Mouse (Mus musculus) heart, embryonic 11.5 days (tissue): ENCODE measurements around the gene Wbp2. TPM values are rescaled to one million over a fixed set of nuclear protein-coding genes. Genes with fewer than 3 reads are reported as not detected.

Experiments
- ATAC-seq: fragments of 200-750 bp; cut with Nextera tagmentation; replicated peaks from 2 replicates; pipeline ENCODE4 v1.8.0; 2017; ENCODE audit warnings: moderate library complexity; ENCODE audit not compliant: insufficient number of reproducible peaks, low FRiP score, low TSS enrichment
- H3K27ac ChIP-seq: fragments of 300-500 bp; sonication (generic); 2 replicates; pipeline ENCODE4 v1.5.1; 2014; ENCODE audit warnings: mild to moderate bottlenecking, low read depth, low read length
- H3K27me3 ChIP-seq: fragments of 300-500 bp; sonication (generic); 2 replicates; pipeline ENCODE4 v1.6.1; 2014; ENCODE audit warnings: mild to moderate bottlenecking, low read length, mixed read lengths; ENCODE audit not compliant: control insufficient read depth, insufficient read depth
- H3K36me3 ChIP-seq: fragments of 300-500 bp; sonication (generic); 2 replicates; pipeline ENCODE4 v1.6.1; 2014; ENCODE audit warnings: mild to moderate bottlenecking, low read length, moderate library complexity, mixed read lengths; ENCODE audit not compliant: control insufficient read depth, insufficient read depth
- H3K4me1 ChIP-seq: fragments of 300-500 bp; sonication (generic); 2 replicates; pipeline ENCODE4 v1.6.1; 2014; ENCODE audit warnings: low read length; ENCODE audit not compliant: control insufficient read depth, insufficient read depth
- H3K4me2 ChIP-seq: fragments of 300-500 bp; sonication (generic); 2 replicates; pipeline ENCODE4 v1.6.1; 2014; ENCODE audit warnings: mild to moderate bottlenecking, moderate library complexity
- H3K4me3 ChIP-seq: fragments of 300-500 bp; sonication (generic); 2 replicates; pipeline ENCODE4 v1.5.1; 2014; ENCODE audit warnings: low read depth, low read length
- H3K9ac ChIP-seq: fragments of 300-500 bp; sonication (generic); 2 replicates; pipeline ENCODE4 v1.6.1; 2014; ENCODE audit warnings: mild to moderate bottlenecking, low read depth, low read length, moderate library complexity
- H3K9me3 ChIP-seq: fragments of 300-500 bp; sonication (generic); replicated peaks from 2 replicates; pipeline ENCODE4 v1.6.1; 2016; ENCODE audit warnings: low read length; ENCODE audit not compliant: control insufficient read depth
- WGBS: fragments of 180-500 bp; shearing (Covaris S2); extraction: QIAGEN DNeasy Blood & Tissue Kit; methylation state at CpG from one replicate; pipeline ENCODE4 v1.1.7; 2014; ENCODE audit not compliant: insufficient replicate concordance; 5-methylcytosine and 5-hydroxymethylcytosine counted together
- polyA plus RNA-seq: library from polyadenylated mRNA; unstranded; fragments of >200 nt; fragmentation: Nextera tagmentation; extraction: Ambion mirVana; gene quantifications from 2 replicates; pipeline ENCODE4 v1.2.1, GENCODE M21; 2014

Gene Wbp2
- polyA plus RNA-seq, 1 experiment from 2014 or later: 129 TPM

GRCm38 (mm10) chr11:116088741-116089394, 2.1 kb upstream of the Wbp2 start:
- 55% methylated on average over 11 of the region's 11 CpGs for WGBS
- no peak for ATAC-seq
- H3K36me3 ChIP-seq: 0 out of 2 replicates have a peak, but pooled peaks cover under 1% of the 10 kb centered on the region

GRCm38 (mm10) chr11:116088188-116088587, 1.4 kb upstream of the Wbp2 start:
- no peaks in the 10 kb centered on the region for H3K27me3 ChIP-seq
- no peaks in the 10 kb centered on the region for H3K9me3 ChIP-seq
- ATAC-seq: no peak
- H3K36me3 ChIP-seq: peaks cover 7% of the 10 kb centered on the region
- 78% methylated on average over 8 of the region's 8 CpGs for WGBS
- no peak overlapping the region for H3K9ac ChIP-seq
- peak overlapping the region; percentile 66 for H3K4me2 ChIP-seq
- H3K27ac ChIP-seq: peak overlapping the region; percentile 57
- peaks cover 7% of the 10 kb centered on the region; the same call in 1 of the 2 replicates for H3K4me1 ChIP-seq
- H3K4me3 ChIP-seq: no peak overlapping the region

More at GRCm38 (mm10) chr11:116088741-116089394, 2.1 kb upstream of the Wbp2 start:
- peaks cover 7% of the 10 kb centered on the region; the same call in 1 of the 2 replicates for H3K4me1 ChIP-seq
- H3K4me3 ChIP-seq: no peak overlapping the region
- H3K27ac ChIP-seq: no peak overlapping the region; the same call in 1 of the 2 replicates
- no peak overlapping the region for H3K9ac ChIP-seq
- no peaks in the 10 kb centered on the region for H3K9me3 ChIP-seq
- H3K27me3 ChIP-seq: no peaks in the 10 kb centered on the region
- H3K4me2 ChIP-seq: no peak overlapping the region

- Histone ChIP-seq H3K4me2 (peak overlapping the region; percentile 66), H3K4me3 (peak overlapping the region; percentile 47), H3K36me3 (peaks cover 12% of the 10 kb centered on the region), H3K9ac (peak overlapping the region; percentile 60), H3K4me1 (peaks cover 7% of the 10 kb centered on the region; the same call in 1 of the 2 replicates), H3K27ac (peak overlapping the region; percentile 57), H3K27me3 (no peaks in the 10 kb centered on the region), H3K9me3 (no peaks in the 10 kb centered on the region)
- ATAC-seq: peak; percentile 76
- 3% methylated on average over 31 of the region's 31 CpGs for WGBS
These were observed 667 bp upstream of the Wbp2 start for GRCm38 (mm10) chr11:116087194-116088130.

GRCm38 (mm10) chr11:116084166-116084565, 2.6 kb downstream of the Wbp2 start:
- whole genome bisulfite sequencing: 88% methylated on average over 6 of the region's 6 CpGs
- H3K27me3 ChIP-seq: no peaks in the 10 kb centered on the region
- no peaks in the 10 kb centered on the region for H3K9me3 ChIP-seq
- peaks cover 27% of the 10 kb centered on the region for H3K36me3 ChIP-seq
- ATAC-seq: no peak
- no peak overlapping the region; the same call in 1 of the 2 replicates for H3K4me2 ChIP-seq
- H3K9ac ChIP-seq: no peak overlapping the region
- no peak overlapping the region for H3K27ac ChIP-seq
- H3K4me1 ChIP-seq: peaks cover 9% of the 10 kb centered on the region
- no peak overlapping the region for H3K4me3 ChIP-seq

GRCm38 (mm10) chr11:116083096-116083672, 3.6 kb downstream of the Wbp2 start:
- no peaks in the 10 kb centered on the region for H3K27me3 ChIP-seq
- no peak overlapping the region for H3K4me3 ChIP-seq
- WGBS: 89% methylated on average over 14 of the region's 14 CpGs
- no peaks in the 10 kb centered on the region for H3K9me3 ChIP-seq
- peaks cover 18% of the 10 kb centered on the region for H3K4me1 ChIP-seq
- H3K36me3 ChIP-seq: peaks cover 30% of the 10 kb centered on the region
- H3K9ac ChIP-seq: no peak overlapping the region
- no peak overlapping the region for H3K4me2 ChIP-seq
- H3K27ac ChIP-seq: no peak overlapping the region
- no peak for ATAC-seq

- H3K9me3 ChIP-seq: no peaks in the 10 kb centered on the region
- no peak for ATAC-seq
- H3K36me3 ChIP-seq: peaks cover 30% of the 10 kb centered on the region
- H3K27ac ChIP-seq: no peak overlapping the region
- H3K4me3 ChIP-seq: no peak overlapping the region
- WGBS: 71% methylated on average over 6 of the region's 6 CpGs
- H3K4me2 ChIP-seq: no peak overlapping the region
- no peak overlapping the region for H3K9ac ChIP-seq
- H3K27me3 ChIP-seq: no peaks in the 10 kb centered on the region
- peaks cover 37% of the 10 kb centered on the region for H3K4me1 ChIP-seq
These were observed 5.7 kb downstream of the Wbp2 start for GRCm38 (mm10) chr11:116081081-116081480.

GRCm38 (mm10) chr11:116079511-116079910, 7.3 kb downstream of the Wbp2 start:
- Histone ChIP-seq H3K4me1 (peaks cover 36% of the 10 kb centered on the region), H3K36me3 (peaks cover 30% of the 10 kb centered on the region), H3K27ac (no peak overlapping the region), H3K9ac (no peak overlapping the region), H3K9me3 (no peaks in the 10 kb centered on the region), H3K4me3 (no peak overlapping the region), H3K27me3 (no peaks in the 10 kb centered on the region), H3K4me2 (no peak overlapping the region)
- ATAC-seq: no peak
- WGBS: 71% methylated on average over 10 of the region's 10 CpGs

GRCm38 (mm10) chr11:116078676-116079320, 8.0 kb downstream of the Wbp2 start:
- Histone ChIP-seq H3K4me2 (peak overlapping the region; percentile 19; the same call in 1 of the 2 replicates), H3K27me3 (no peaks in the 10 kb centered on the region), H3K9me3 (no peaks in the 10 kb centered on the region), H3K36me3 (peaks cover 28% of the 10 kb centered on the region), H3K4me3 (no peak overlapping the region), H3K27ac (peak overlapping the region; percentile 66), H3K4me1 (peaks cover 36% of the 10 kb centered on the region), H3K9ac (peak overlapping the region; percentile 39; the same call in 1 of the 2 replicates)
- WGBS: 43% methylated on average over 10 of the region's 10 CpGs
- ATAC-seq: no peak
